Mouse (Mus musculus): ENCODE results near the gene Otog.

Otog gene

GRCm38 (mm10) chr7:46240696-46241095, at the start of gene Otog:
Otog (plus strand) TSS chr7:46240987.
- no peak for DNase-seq (ENCODE audit: low spot score in 2 of 2)

- no peak for DNase-seq (ENCODE audit: low spot score in 2 of 2)
Measured at GRCm38 (mm10) chr7:46195356-46195755, 45.4 kb upstream of the Otog start.

GRCm38 (mm10) chr7:46200021-46200420, 40.8 kb upstream of the Otog start:
- no peak for DNase-seq (ENCODE audit: low spot score in 2 of 2)

GRCm38 (mm10) chr7:46201649-46202048, 39.1 kb upstream of the Otog start:
- no peak for DNase-seq (ENCODE audit: low spot score in 2 of 2)

GRCm38 (mm10) chr7:46204046-46204471, 36.7 kb upstream of the Otog start:
- peak; percentile 52 to 62 for DNase-seq (ENCODE audit: low spot score in 2 of 2)

GRCm38 (mm10) chr7:46204775-46205174, 36.0 kb upstream of the Otog start:
- no peak for DNase-seq (ENCODE audit: low spot score in 2 of 2)

GRCm38 (mm10) chr7:46208131-46208530, 32.7 kb upstream of the Otog start:
- DNase-seq (ENCODE audit: low spot score in 2 of 2): no peak

- DNase-seq (ENCODE audit: low spot score in 2 of 2): no peak
Measured at GRCm38 (mm10) chr7:46210276-46210675, 30.5 kb upstream of the Otog start.

- DNase-seq (ENCODE audit: low spot score in 2 of 2): no peak
Measured at GRCm38 (mm10) chr7:46216481-46216880, 24.3 kb upstream of the Otog start.

GRCm38 (mm10) chr7:46218415-46218814, 22.4 kb upstream of the Otog start:
- DNase-seq (ENCODE audit: low spot score in 2 of 2): no peak

- no peak for DNase-seq (ENCODE audit: low spot score in 2 of 2)
Measured at GRCm38 (mm10) chr7:46220591-46221129, 20.1 kb upstream of the Otog start.

GRCm38 (mm10) chr7:46226253-46226652, 14.5 kb upstream of the Otog start:
- DNase-seq (ENCODE audit: low spot score in 2 of 2): peak; percentile 56 to 62

GRCm38 (mm10) chr7:46226936-46227335, 13.9 kb upstream of the Otog start:
- DNase-seq (ENCODE audit: low spot score in 2 of 2): peak in 1 of 2 experiments; percentile 25

- no peak for DNase-seq (ENCODE audit: low spot score in 2 of 2)
Measured at GRCm38 (mm10) chr7:46235948-46236347, 4.8 kb upstream of the Otog start.

GRCm38 (mm10) chr7:46236363-46236762, 4.4 kb upstream of the Otog start:
- DNase-seq (ENCODE audit: low spot score in 2 of 2): no peak

- no peak for DNase-seq (ENCODE audit: low spot score in 2 of 2)
Measured at GRCm38 (mm10) chr7:46237192-46237591, 3.6 kb upstream of the Otog start.

GRCm38 (mm10) chr7:46238346-46238745, 2.4 kb upstream of the Otog start, which contains the start of gene Ush1c:
Ush1c (minus strand) TSS chr7:46238503.
- no peak for DNase-seq (ENCODE audit: low spot score in 2 of 2)

- no peak for DNase-seq (ENCODE audit: low spot score in 2 of 2)
Measured at GRCm38 (mm10) chr7:46240091-46240490, 696 bp upstream of the Otog start.

GRCm38 (mm10) chr7:46246876-46247275, 6.1 kb downstream of the Otog start:
- DNase-seq (ENCODE audit: low spot score in 2 of 2): no peak

GRCm38 (mm10) chr7:46247606-46248005, 6.8 kb downstream of the Otog start:
- no peak for DNase-seq (ENCODE audit: low spot score in 2 of 2)

- no peak for DNase-seq (ENCODE audit: low spot score in 2 of 2)
Measured at GRCm38 (mm10) chr7:46251841-46252240, 11.1 kb downstream of the Otog start.

- DNase-seq (ENCODE audit: low spot score in 2 of 2): no peak
Measured at GRCm38 (mm10) chr7:46276156-46276555, 35.4 kb downstream of the Otog start.

GRCm38 (mm10) chr7:46279946-46280345, 39.2 kb downstream of the Otog start:
- peak; percentile 58 to 71 for DNase-seq (ENCODE audit: low spot score in 2 of 2)

- DNase-seq (ENCODE audit: low spot score in 2 of 2): no peak
Measured at GRCm38 (mm10) chr7:46280896-46281295, 40.1 kb downstream of the Otog start.
